Mouse (Mus musculus) gastrocnemius, adult 18-20 months (tissue): ENCODE measurements around the gene Procr. TPM values are rescaled to one million over a fixed set of nuclear protein-coding genes. Genes with fewer than 3 reads are reported as not detected.

Experiments used
- DNase-seq: peaks from one replicate; pipeline ENCODE4 v3.0.0; 2021; ENCODE audit warnings: low spot score
- total RNA-seq, 2 experiments: library from RNA; stranded (reverse); gene quantifications; 2 replicates each; pipeline ENCODE4 v1.2.3; 2021

The Procr gene
- total RNA-seq, 2 experiments from 2014 or later: 6.8 to 7.9 TPM

- DNase-seq: no peak
Measured at GRCm38 (mm10) chr2:155798613-155799012, 47.7 kb downstream of the Procr start.

DNA sequence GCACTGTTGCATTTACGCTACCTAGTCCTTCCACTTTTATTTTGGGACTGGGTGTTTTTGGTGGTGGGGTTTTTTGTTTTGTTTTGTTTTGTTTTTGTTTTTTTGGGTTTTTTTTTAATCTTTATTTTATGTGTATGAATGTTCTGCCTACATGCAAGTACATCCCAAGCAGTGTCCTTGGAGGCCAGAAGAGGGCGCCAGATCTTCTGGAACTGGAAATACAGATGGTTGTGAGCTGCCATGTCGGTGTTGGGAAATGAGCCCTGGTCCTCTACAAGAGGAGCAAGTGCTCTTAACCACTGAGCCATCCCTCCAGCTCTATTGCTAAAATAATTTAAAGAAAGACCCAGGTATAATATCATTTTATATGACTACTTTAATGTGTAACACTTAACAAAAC is 51.8 kb downstream of the Procr start:
- DNase-seq: no peak

- DNase-seq: no peak
Measured at GRCm38 (mm10) chr2:155804053-155804452, 53.1 kb downstream of the Procr start.

Other genes starting within 250 kb of the Procr start
- gene Acss2, start 233.2 kb upstream of the Procr start, total RNA-seq: 10 to 100 TPM; 24.7 to 47.8 TPM
- 1 to 10 TPM; 1.1 to 1.4 TPM for gene Ggt7, start 232.9 kb upstream of the Procr start, total RNA-seq
- 1 to 10 TPM; 5.2 to 6.2 TPM for gene Gss, start 158.3 kb upstream of the Procr start, total RNA-seq
- 1 to 10 TPM; 4.5 to 7.3 TPM for gene Myh7b, start 139.9 kb upstream of the Procr start, total RNA-seq
- gene Trpc4ap, start 58.7 kb upstream of the Procr start, total RNA-seq: 10 to 100 TPM; 96.6 to 99.0 TPM
- gene Edem2, start 21.6 kb upstream of the Procr start, total RNA-seq: 1 to 10 TPM; 4.3 to 4.9 TPM
- gene Gm17581, start 15.3 kb upstream of the Procr start, total RNA-seq: not detected
- not detected for gene Mmp24, start 24.2 kb downstream of the Procr start, total RNA-seq
- gene BC029722, start 68.3 kb downstream of the Procr start, total RNA-seq: 10 to 100 TPM; 27.8 to 29.5 TPM
- 10 to 100 TPM; 43.4 to 45.4 TPM for gene Eif6, start 75.8 kb downstream of the Procr start, total RNA-seq
- not detected for gene Fam83c, start 83.7 kb downstream of the Procr start, total RNA-seq
- 100 to 1,000 TPM; 155 to 182 TPM for gene Uqcc1, start 179.2 kb downstream of the Procr start, total RNA-seq
- not detected for gene Gm15557, start 189.6 kb downstream of the Procr start, total RNA-seq
- gene Gdf5, start 194.2 kb downstream of the Procr start, total RNA-seq: under 1 TPM in 1 of 2 experiments, not detected in 1; 0.38 TPM
- 1 to 10 TPM; 2.7 TPM for gene Cep250, start 205.3 kb downstream of the Procr start, total RNA-seq